ENCODE assay signal across 23 mouse cellular contexts in the genomic region with DNA sequence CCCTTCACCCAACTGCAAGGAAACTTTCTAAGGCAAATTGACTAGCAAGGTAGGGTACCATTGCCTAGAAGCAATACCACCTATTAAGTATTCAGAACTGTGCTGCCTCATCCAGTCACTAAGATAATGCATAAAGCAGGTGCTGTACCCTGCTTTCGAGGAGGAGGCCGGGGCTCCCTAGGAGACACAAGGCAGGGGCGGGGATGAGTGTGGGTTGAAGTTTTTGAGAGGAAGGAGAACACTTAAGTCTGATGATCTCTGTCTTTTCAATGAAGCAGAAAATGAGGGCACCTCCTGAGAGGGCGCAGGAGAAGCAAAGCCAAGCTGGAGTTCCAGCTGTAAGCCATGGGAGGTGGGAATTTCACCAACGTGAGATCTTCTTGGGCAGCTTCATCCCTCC. TPM values are rescaled to one million over a fixed set of nuclear protein-coding genes. Genes with fewer than 3 reads are reported as not detected.
"Had no signal": no experiment of that assay in that cellular context is flagged by ENCODE, and none has a peak within 500 bp of the region (broad histone marks: within the 10 kb centered on the region; RNA-seq: fewer than 3 reads in every experiment).

No protein-coding gene starts in this region.

- H3K9me3 ChIP-seq: neural tube, embryonic 12.5 days; neural tube, embryonic 13.5 days; neural tube, embryonic 15.5 days; stomach, embryonic 15.5 days had no signal

- H3K4me3 ChIP-seq: neural tube, embryonic 12.5 days; neural tube, embryonic 13.5 days; neural tube, embryonic 15.5 days; stomach, embryonic 15.5 days had no signal

- H3K9ac ChIP-seq: neural tube, embryonic 12.5 days; neural tube, embryonic 13.5 days; neural tube, embryonic 15.5 days; stomach, embryonic 15.5 days had no signal

- DNase-seq: retina, postnatal 1 day; right cerebral cortex, postnatal 25 days; right cerebral cortex, postnatal 4 days; spleen, adult 18-20 months; thymus, adult 18-20 months; thymus, adult 2 months; thymus, postnatal 14 days; thymus, postnatal 25 days; thymus, postnatal 36 days; thymus, postnatal 4 days had no signal

- H3K4me2 ChIP-seq: neural tube, embryonic 12.5 days; neural tube, embryonic 13.5 days; neural tube, embryonic 15.5 days; stomach, embryonic 15.5 days had no signal

- H3K27ac ChIP-seq: neural tube, embryonic 12.5 days; neural tube, embryonic 13.5 days; neural tube, embryonic 15.5 days; stomach, embryonic 15.5 days; stomach, postnatal 0 days had no signal

- H3K36me3 ChIP-seq: neural tube, embryonic 12.5 days; neural tube, embryonic 13.5 days; neural tube, embryonic 15.5 days; stomach, embryonic 15.5 days had no signal

- H3K4me1 ChIP-seq: neural tube, embryonic 12.5 days; neural tube, embryonic 13.5 days; neural tube, embryonic 15.5 days; stomach, embryonic 15.5 days had no signal

- H3K27me3 ChIP-seq: neural tube, embryonic 12.5 days; neural tube, embryonic 13.5 days; neural tube, embryonic 15.5 days; stomach, embryonic 15.5 days had no signal

RNA-seq across cellular contexts. Expression of gene Hmgb4, which starts 1.5 kb away (rescaled TPM):
- polyA plus RNA-seq: neural tube, embryonic 11.5 days; neural tube, embryonic 12.5 days; neural tube, embryonic 13.5 days; neural tube, embryonic 14.5 days; neural tube, embryonic 15.5 days; small intestine, adult 2 months; spleen, adult 2 months; stomach, embryonic 14.5 days; stomach, embryonic 15.5 days; stomach, embryonic 16.5 days; stomach, postnatal 0 days; thymus, adult 2 months; thymus, postnatal 0 days; urinary bladder, adult 2 months had no signal
